Mouse (Mus musculus) intestine, embryonic 15.5 days (tissue): ENCODE data around the gene Prdx1. TPM values are rescaled to one million over a fixed set of nuclear protein-coding genes. Genes with fewer than 3 reads are reported as not detected.
A peak's percentile ranks its signal among the peaks of the same experiment; 100 is the strongest.

ENCODE experiments used
- ATAC-seq: fragments of 200-750 bp; cut with Nextera tagmentation; 2 replicates; pipeline ENCODE4 v1.8.0; 2017; ENCODE audit warnings: moderate TSS enrichment, moderate library complexity
- H3K27ac ChIP-seq: fragments of 300-500 bp; sonication (generic); 2 replicates; pipeline ENCODE4 v1.5.1; 2015; ENCODE audit warnings: mild to moderate bottlenecking, inconsistent platforms
- H3K27me3 ChIP-seq: fragments of 300-500 bp; sonication (generic); replicated peaks from 2 replicates; pipeline ENCODE4 v1.6.1; 2015; ENCODE audit warnings: inconsistent platforms
- H3K36me3 ChIP-seq: fragments of 300-500 bp; sonication (generic); 2 replicates; pipeline ENCODE4 v1.6.1; 2015; ENCODE audit warnings: inconsistent platforms
- H3K4me1 ChIP-seq: fragments of 300-500 bp; sonication (generic); replicated peaks from 2 replicates; pipeline ENCODE4 v1.6.1; 2015; ENCODE audit warnings: inconsistent platforms
- H3K4me2 ChIP-seq: fragments of 300-500 bp; sonication (generic); replicated peaks from 2 replicates; pipeline ENCODE4 v1.6.1; 2015; ENCODE audit warnings: mild to moderate bottlenecking, inconsistent platforms
- H3K4me3 ChIP-seq: fragments of 300-500 bp; sonication (generic); replicated peaks from 2 replicates; pipeline ENCODE4 v1.5.1; 2015; ENCODE audit warnings: inconsistent platforms
- H3K9ac ChIP-seq: fragments of 300-500 bp; sonication (generic); 2 replicates; pipeline ENCODE4 v1.6.1; 2015; ENCODE audit warnings: inconsistent platforms
- H3K9me3 ChIP-seq: fragments of 300-500 bp; sonication (generic); 2 replicates; pipeline ENCODE4 v1.6.1; 2016; ENCODE audit warnings: inconsistent platforms
- WGBS: fragments of 180-500 bp; shearing (Covaris S2); methylation state at CpG from one replicate; pipeline ENCODE4 v1.1.7; 2015; 5-methylcytosine and 5-hydroxymethylcytosine counted together
- polyA plus RNA-seq: library from polyadenylated mRNA; unstranded; fragments of >200 nt; fragmentation: Nextera tagmentation; extraction: Ambion mirVana; gene quantifications from 2 replicates; pipeline ENCODE4 v1.2.1, GENCODE M21; 2015

The Prdx1 gene
- polyA plus RNA-seq, result 1,436 and 1,568 TPM in 2 replicates

- H3K27ac ChIP-seq, result peak within 1 kb of the TSS; percentile 98
- under 1% methylated on average over 56 of the region's 56 CpGs for WGBS
- peak within 1 kb of the TSS; percentile 77 for H3K9ac ChIP-seq
- H3K36me3 ChIP-seq, result peaks cover 4% of the 10 kb centered on the region; the same call in 1 of the 2 replicates
- no peaks in the 10 kb centered on the region for H3K27me3 ChIP-seq
- no peaks in the 10 kb centered on the region for H3K9me3 ChIP-seq
- peak within 1 kb of the TSS; percentile 69 for H3K4me3 ChIP-seq
- peak within 1 kb of the TSS; percentile 63 for H3K4me2 ChIP-seq
- ATAC-seq, result peak; percentile 94
- peaks cover 16% of the 10 kb centered on the region for H3K4me1 ChIP-seq
Observed at GRCm38 (mm10) chr4:116685402-116686061, at the start of gene Prdx1. Prdx1 (plus strand) TSS chr4:116685544.

DNA sequence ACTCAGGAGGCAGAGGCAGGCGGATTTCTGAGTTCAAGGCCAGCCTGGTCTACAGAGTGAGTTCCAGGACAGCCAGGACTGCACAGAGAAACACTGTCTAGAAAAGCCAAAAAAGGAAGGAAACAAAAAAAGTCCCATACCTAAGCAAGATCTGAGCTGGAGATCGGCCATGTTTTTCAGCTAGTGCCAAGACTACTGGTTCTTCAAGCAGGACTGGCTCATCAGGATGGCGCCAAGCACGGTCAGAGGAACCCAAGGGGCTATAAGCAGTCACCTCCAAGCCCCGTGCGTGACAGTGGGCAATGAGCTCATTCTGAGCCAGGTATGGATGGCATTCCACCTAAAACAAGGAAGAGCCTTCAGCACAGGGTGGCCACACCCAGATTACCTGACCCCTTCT, 46.5 kb upstream of the Prdx1 start:
- H3K27ac ChIP-seq, result no peak overlapping the region
- no peak for ATAC-seq
- H3K4me1 ChIP-seq, result no peaks in the 10 kb centered on the region
- no peak overlapping the region for H3K4me2 ChIP-seq
- peaks cover 61% of the 10 kb centered on the region for H3K36me3 ChIP-seq
- no peak overlapping the region for H3K9ac ChIP-seq
- no peak overlapping the region for H3K4me3 ChIP-seq
- 95% methylated on average over 6 of the region's 6 CpGs for WGBS
- H3K27me3 ChIP-seq, result no peaks in the 10 kb centered on the region
- no peaks in the 10 kb centered on the region for H3K9me3 ChIP-seq

GRCm38 (mm10) chr4:116642071-116642470, 43.3 kb upstream of the Prdx1 start:
- no peaks in the 10 kb centered on the region for H3K27me3 ChIP-seq
- H3K9me3 ChIP-seq, result no peaks in the 10 kb centered on the region
- no peak for ATAC-seq
- no peak overlapping the region for H3K27ac ChIP-seq
- WGBS, result 96% methylated on average over 1 of the region's 1 CpGs
- H3K4me3 ChIP-seq, result no peak overlapping the region
- H3K4me1 ChIP-seq, result peaks cover 4% of the 10 kb centered on the region; the same call in 1 of the 2 replicates
- H3K4me2 ChIP-seq, result no peak overlapping the region
- peaks cover 42% of the 10 kb centered on the region for H3K36me3 ChIP-seq
- no peak overlapping the region for H3K9ac ChIP-seq

DNA sequence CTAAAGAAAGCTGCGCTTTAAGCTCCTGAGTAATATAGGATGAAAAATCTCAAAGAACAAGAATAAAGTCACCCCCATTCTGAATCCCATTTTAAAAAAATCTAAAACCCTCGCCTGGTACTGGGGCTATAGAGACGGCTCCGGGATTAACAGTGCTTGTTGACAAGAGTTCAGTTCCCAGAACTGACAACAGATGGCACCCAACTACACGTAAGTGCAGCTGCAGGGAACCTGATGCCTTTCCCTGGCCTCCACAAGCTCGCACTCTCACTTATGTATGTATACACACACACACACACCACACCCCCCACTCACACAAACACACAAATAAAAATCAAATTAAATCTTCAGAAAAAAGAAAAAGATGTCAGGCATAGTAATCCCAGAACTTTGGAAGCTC, 41.0 kb upstream of the Prdx1 start:
- H3K27ac ChIP-seq, result no peak overlapping the region
- peak; percentile 62 for ATAC-seq
- no peaks in the 10 kb centered on the region for H3K27me3 ChIP-seq
- no peak overlapping the region for H3K9ac ChIP-seq
- WGBS, result 52% methylated on average over 6 of the region's 6 CpGs
- H3K4me1 ChIP-seq, result peaks cover 14% of the 10 kb centered on the region; the same call in 1 of the 2 replicates
- no peak overlapping the region for H3K4me3 ChIP-seq
- H3K36me3 ChIP-seq, result peaks cover 25% of the 10 kb centered on the region
- no peaks in the 10 kb centered on the region for H3K9me3 ChIP-seq
- H3K4me2 ChIP-seq, result no peak overlapping the region

DNA sequence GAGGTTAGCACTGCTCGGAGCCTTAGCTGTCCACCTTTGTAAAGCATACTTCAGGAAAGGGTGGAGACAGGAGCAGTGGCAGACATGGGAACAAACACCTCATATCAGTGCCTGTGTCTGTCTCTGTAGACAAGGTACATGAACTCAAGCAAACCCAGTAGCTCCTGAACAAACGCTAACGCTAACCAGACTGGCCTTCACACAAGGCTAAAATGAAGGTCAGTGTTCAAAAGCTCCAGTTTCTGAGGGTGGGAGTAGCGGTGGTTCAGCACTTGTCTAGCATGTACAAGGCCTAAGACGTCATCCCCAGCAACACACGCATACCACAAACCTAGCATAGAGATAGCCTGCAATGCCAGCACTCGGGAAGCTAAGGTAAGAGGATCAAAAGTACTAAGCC, 39.7 kb upstream of the Prdx1 start:
- WGBS, result 75% methylated on average over 7 of the region's 7 CpGs
- Histone ChIP-seq H3K4me2 (no peak overlapping the region), H3K36me3 (peaks cover 16% of the 10 kb centered on the region)

GRCm38 (mm10) chr4:116649411-116649810, 35.9 kb upstream of the Prdx1 start:
- H3K4me1 ChIP-seq, result peaks cover 23% of the 10 kb centered on the region
- H3K36me3 ChIP-seq, result no peaks in the 10 kb centered on the region
- H3K9ac ChIP-seq, result no peak overlapping the region
- no peak overlapping the region for H3K27ac ChIP-seq
- H3K9me3 ChIP-seq, result no peaks in the 10 kb centered on the region
- peak overlapping the region; percentile 73 for H3K4me2 ChIP-seq
- H3K4me3 ChIP-seq, result no peak overlapping the region
- no peak for ATAC-seq
- H3K27me3 ChIP-seq, result no peaks in the 10 kb centered on the region
- WGBS, result 90% methylated on average over 2 of the region's 2 CpGs

More for the DNA sequence above, 39.7 kb upstream of the Prdx1 start:
- Histone ChIP-seq H3K27ac (no peak overlapping the region), H3K27me3 (no peaks in the 10 kb centered on the region), H3K4me1 (peaks cover 23% of the 10 kb centered on the region), H3K9me3 (no peaks in the 10 kb centered on the region), H3K9ac (no peak overlapping the region), H3K4me3 (no peak overlapping the region)
- no peak for ATAC-seq

DNA sequence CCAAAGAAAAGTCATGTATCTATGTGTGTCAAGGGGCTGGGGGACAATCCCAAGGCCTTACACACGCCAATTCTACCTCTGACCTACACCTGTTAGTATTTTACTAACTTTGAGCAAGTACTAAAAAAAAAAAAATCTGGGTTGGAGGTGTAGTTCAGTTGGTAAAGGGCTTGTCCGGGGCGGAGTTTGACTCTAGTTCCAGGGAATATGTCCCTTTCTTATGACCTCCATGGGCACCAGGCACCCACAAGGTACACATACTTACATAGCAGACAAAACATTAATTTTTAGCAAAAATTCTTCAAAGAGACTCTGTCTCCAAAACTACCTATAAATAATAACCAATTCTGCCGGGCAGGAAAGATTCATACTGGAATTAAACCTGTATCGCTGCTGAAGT, 35.0 kb upstream of the Prdx1 start:
- Histone ChIP-seq H3K4me3 (peak overlapping the region; percentile 81), H3K36me3 (no peaks in the 10 kb centered on the region), H3K9ac (peak overlapping the region; percentile 94), H3K27ac (peak overlapping the region; percentile 94), H3K4me1 (peaks cover 23% of the 10 kb centered on the region), H3K27me3 (no peaks in the 10 kb centered on the region), H3K4me2 (peak overlapping the region; percentile 73), H3K9me3 (no peaks in the 10 kb centered on the region)
- no peak for ATAC-seq
- 26% methylated on average over 5 of the region's 5 CpGs for WGBS

GRCm38 (mm10) chr4:116650924-116651796, 34.2 kb upstream of the Prdx1 start, which contains the start of gene Akr1a1:
Akr1a1 (minus strand) TSS chr4:116651680.
- Histone ChIP-seq H3K36me3 (no peaks in the 10 kb centered on the region), H3K4me2 (peak within 1 kb of the TSS; percentile 73), H3K27me3 (no peaks in the 10 kb centered on the region), H3K27ac (peak within 1 kb of the TSS; percentile 94), H3K9me3 (no peaks in the 10 kb centered on the region), H3K4me3 (peak within 1 kb of the TSS; percentile 81), H3K9ac (peak within 1 kb of the TSS; percentile 94), H3K4me1 (peaks cover 23% of the 10 kb centered on the region)
- under 1% methylated on average over 39 of the region's 39 CpGs for WGBS
- peak; percentile 97 for ATAC-seq

GRCm38 (mm10) chr4:116651797-116652135, 33.6 kb upstream of the Prdx1 start:
- H3K36me3 ChIP-seq, result no peaks in the 10 kb centered on the region
- H3K4me1 ChIP-seq, result peaks cover 19% of the 10 kb centered on the region
- peak overlapping the region; percentile 94 for H3K9ac ChIP-seq
- H3K27me3 ChIP-seq, result no peaks in the 10 kb centered on the region
- peak overlapping the region; percentile 94; the same call in 1 of the 2 replicates for H3K27ac ChIP-seq
- peak; percentile 4; the same call in 1 of the 2 replicates for ATAC-seq
- H3K9me3 ChIP-seq, result no peaks in the 10 kb centered on the region
- peak overlapping the region; percentile 81 for H3K4me3 ChIP-seq
- H3K4me2 ChIP-seq, result peak overlapping the region; percentile 73
- 6% methylated on average over 6 of the region's 6 CpGs for WGBS

- Histone ChIP-seq H3K4me1 (peaks cover 14% of the 10 kb centered on the region), H3K4me2 (no peak overlapping the region), H3K36me3 (no peaks in the 10 kb centered on the region), H3K9me3 (no peaks in the 10 kb centered on the region), H3K27me3 (no peaks in the 10 kb centered on the region), H3K9ac (no peak overlapping the region), H3K27ac (no peak overlapping the region), H3K4me3 (no peak overlapping the region)
- WGBS, result 89% methylated on average over 6 of the region's 6 CpGs
- no peak for ATAC-seq
Observed at GRCm38 (mm10) chr4:116653228-116653627, 32.1 kb upstream of the Prdx1 start.

GRCm38 (mm10) chr4:116655100-116655499, 30.2 kb upstream of the Prdx1 start:
- WGBS, result 40% methylated on average over 2 of the region's 2 CpGs

DNA sequence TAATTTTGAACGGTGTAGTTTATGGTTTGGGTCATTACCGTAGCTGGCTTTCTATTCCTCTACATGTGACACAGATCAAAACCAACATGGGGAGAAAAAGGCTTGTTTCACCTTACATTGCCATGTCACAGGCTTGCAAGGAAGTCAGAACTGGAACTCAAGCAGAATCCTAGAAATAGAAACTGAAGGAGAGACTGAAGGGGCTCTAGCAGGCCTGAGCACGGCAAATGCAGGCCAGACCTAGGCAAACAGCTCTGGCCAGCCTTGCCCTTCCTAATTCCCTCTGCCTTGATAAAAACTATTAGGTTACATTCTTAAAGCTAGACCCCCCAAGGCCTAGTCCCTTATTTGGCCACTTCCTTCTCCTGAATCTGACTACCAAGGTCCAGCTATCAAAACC, 29.7 kb upstream of the Prdx1 start:
- no peak overlapping the region for H3K4me2 ChIP-seq
- ATAC-seq, result no peak
- no peaks in the 10 kb centered on the region; the same call in 1 of the 2 replicates for H3K4me1 ChIP-seq
- no peaks in the 10 kb centered on the region for H3K36me3 ChIP-seq
- WGBS, result 76% methylated on average over 3 of the region's 3 CpGs
- H3K4me3 ChIP-seq, result no peak overlapping the region
- no peak overlapping the region for H3K27ac ChIP-seq
- no peak overlapping the region for H3K9ac ChIP-seq
- no peaks in the 10 kb centered on the region for H3K27me3 ChIP-seq
- no peaks in the 10 kb centered on the region for H3K9me3 ChIP-seq

More at GRCm38 (mm10) chr4:116655100-116655499, 30.2 kb upstream of the Prdx1 start:
- Histone ChIP-seq H3K27ac (no peak overlapping the region), H3K4me1 (peaks cover 3% of the 10 kb centered on the region), H3K4me3 (no peak overlapping the region), H3K27me3 (no peaks in the 10 kb centered on the region), H3K9ac (no peak overlapping the region), H3K4me2 (no peak overlapping the region), H3K36me3 (no peaks in the 10 kb centered on the region), H3K9me3 (no peaks in the 10 kb centered on the region)
- peak; percentile 9; the same call in 1 of the 2 replicates for ATAC-seq
